Mouse (Mus musculus): Measurements from ENCODE around the gene Klf1. TPM values are rescaled to one million over a fixed set of nuclear protein-coding genes. Genes with fewer than 3 reads are reported as not detected.
A peak's percentile ranks its signal among the peaks of the same experiment; 100 is the strongest.

Gene Klf1
- polyA plus RNA-seq (2016; fragmentation: Nextera tagmentation; extraction: Ambion mirVana) = 2.4 and 3.5 TPM in 2 replicates

DNA sequence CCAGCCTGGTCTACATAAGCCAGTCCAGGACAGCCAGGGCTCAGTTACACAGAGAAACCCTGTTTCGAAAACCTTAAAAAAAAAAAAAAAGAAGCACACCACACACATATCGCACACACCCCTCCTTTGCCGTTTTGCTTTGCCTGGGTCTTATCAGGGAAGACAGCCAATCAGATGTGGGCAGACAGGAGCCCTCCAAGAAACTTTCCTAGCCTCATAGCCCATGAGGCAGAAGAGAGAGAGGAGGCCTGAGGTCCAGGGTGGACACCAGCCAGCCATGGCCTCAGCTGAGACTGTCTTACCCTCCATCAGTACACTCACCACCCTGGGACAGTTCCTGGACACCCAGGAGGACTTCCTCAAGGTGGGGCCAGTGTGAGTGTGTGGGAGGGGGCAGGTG is at the start of gene Klf1:
Klf1 (plus strand) TSS at position 177 of the 400 bp plus-strand sequence.
- no peaks in the 10 kb centered on the region for H3K9me3 ChIP-seq
- peaks cover 18% of the 10 kb centered on the region for H3K27me3 ChIP-seq
- H3K36me3 ChIP-seq (replicated peaks) = no peaks in the 10 kb centered on the region
- 75% methylated on average over 3 of the region's 3 CpGs for WGBS
- H3K4me1 ChIP-seq = peaks cover 14% of the 10 kb centered on the region; the same call in 1 of the 2 replicates
- H3K4me2 ChIP-seq = peak within 1 kb of the TSS; percentile 82
- peak within 1 kb of the TSS; percentile 15; the same call in 1 of the 2 replicates for H3K27ac ChIP-seq
- H3K9ac ChIP-seq = peak within 1 kb of the TSS; percentile 60
- no peak for ATAC-seq (ENCODE audit: low FRiP score)
- H3K4me3 ChIP-seq (replicated peaks) = peak within 1 kb of the TSS; percentile 53

GRCm38 (mm10) chr8:84856434-84856833 is 45.3 kb upstream of the Klf1 start:
- no peak overlapping the region for H3K27ac ChIP-seq
- H3K9me3 ChIP-seq = no peaks in the 10 kb centered on the region
- H3K4me2 ChIP-seq = peak overlapping the region; percentile 86; the same call in 1 of the 2 replicates
- H3K4me1 ChIP-seq = peaks cover 20% of the 10 kb centered on the region
- peak overlapping the region; percentile 67 for H3K4me3 ChIP-seq (replicated peaks)
- H3K36me3 ChIP-seq (replicated peaks) = peaks cover 24% of the 10 kb centered on the region
- H3K27me3 ChIP-seq = no peaks in the 10 kb centered on the region
- WGBS = 92% methylated on average over 3 of the region's 3 CpGs
- 0 out of 2 replicates have a peak overlapping the region, but pooled peaks have one; percentile 81 for H3K9ac ChIP-seq
- ATAC-seq (ENCODE audit: low FRiP score) = peak; percentile 1; the same call in 1 of the 2 replicates

DNA sequence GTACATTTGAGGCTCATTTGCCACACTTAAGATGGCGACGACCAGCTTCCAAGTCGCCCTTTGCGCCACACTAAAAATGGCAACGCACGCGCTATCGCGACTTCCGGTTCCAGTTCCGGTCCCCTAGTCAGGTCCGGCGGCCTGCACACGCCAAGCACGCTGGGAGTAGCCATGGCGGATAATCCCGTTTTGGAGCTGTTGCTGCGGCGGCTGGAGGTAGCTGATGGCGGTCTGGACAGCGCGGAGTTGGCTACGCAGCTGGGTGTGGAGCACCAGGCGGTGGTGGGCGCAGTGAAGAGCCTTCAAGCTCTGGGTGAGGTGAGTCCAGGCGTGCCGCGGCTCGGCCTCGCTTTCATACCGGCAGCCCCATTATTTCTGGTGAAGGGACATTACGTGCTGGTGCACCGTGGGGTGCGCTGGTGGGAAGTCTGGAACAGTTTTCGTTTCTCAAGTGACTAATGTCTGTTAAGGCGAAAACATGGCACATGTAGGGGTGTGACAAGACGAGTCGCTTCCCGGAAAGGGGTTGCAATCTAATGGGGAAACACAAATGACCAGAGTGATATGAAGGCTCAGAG is 44.8 kb upstream of the Klf1 start, which contains the start of gene Farsa:
Farsa (plus strand) TSS at position 126 of the 578 bp plus-strand sequence.
- peaks cover 20% of the 10 kb centered on the region for H3K4me1 ChIP-seq
- peak within 1 kb of the TSS; percentile 65 for H3K27ac ChIP-seq
- peaks cover 29% of the 10 kb centered on the region for H3K36me3 ChIP-seq (replicated peaks)
- peak within 1 kb of the TSS; percentile 67 for H3K4me3 ChIP-seq (replicated peaks)
- H3K4me2 ChIP-seq = peak within 1 kb of the TSS; percentile 86
- H3K27me3 ChIP-seq = no peaks in the 10 kb centered on the region
- ATAC-seq (ENCODE audit: low FRiP score) = peak; percentile 92
- WGBS = under 1% methylated on average over 39 of the region's 39 CpGs
- H3K9me3 ChIP-seq = no peaks in the 10 kb centered on the region
- H3K9ac ChIP-seq = peak within 1 kb of the TSS; percentile 81

GRCm38 (mm10) chr8:84871376-84872308 is 30.1 kb upstream of the Klf1 start, which contains the start of gene Syce2:
Syce2 (plus strand) TSS chr8:84872111.
- H3K9ac ChIP-seq = peak within 1 kb of the TSS; percentile 57
- H3K36me3 ChIP-seq (replicated peaks) = peaks cover 39% of the 10 kb centered on the region
- 0 out of 2 replicates have a peak within 1 kb of the TSS, but pooled peaks have one; percentile 25 for H3K27ac ChIP-seq
- H3K9me3 ChIP-seq = no peaks in the 10 kb centered on the region
- H3K4me2 ChIP-seq = peak within 1 kb of the TSS; percentile 82
- H3K27me3 ChIP-seq = peaks cover 17% of the 10 kb centered on the region
- H3K4me1 ChIP-seq = peaks cover 16% of the 10 kb centered on the region
- WGBS = 17% methylated on average over 43 of the region's 46 CpGs
- peak; percentile 64 for ATAC-seq (ENCODE audit: low FRiP score)
- peak within 1 kb of the TSS; percentile 44 for H3K4me3 ChIP-seq (replicated peaks)

DNA sequence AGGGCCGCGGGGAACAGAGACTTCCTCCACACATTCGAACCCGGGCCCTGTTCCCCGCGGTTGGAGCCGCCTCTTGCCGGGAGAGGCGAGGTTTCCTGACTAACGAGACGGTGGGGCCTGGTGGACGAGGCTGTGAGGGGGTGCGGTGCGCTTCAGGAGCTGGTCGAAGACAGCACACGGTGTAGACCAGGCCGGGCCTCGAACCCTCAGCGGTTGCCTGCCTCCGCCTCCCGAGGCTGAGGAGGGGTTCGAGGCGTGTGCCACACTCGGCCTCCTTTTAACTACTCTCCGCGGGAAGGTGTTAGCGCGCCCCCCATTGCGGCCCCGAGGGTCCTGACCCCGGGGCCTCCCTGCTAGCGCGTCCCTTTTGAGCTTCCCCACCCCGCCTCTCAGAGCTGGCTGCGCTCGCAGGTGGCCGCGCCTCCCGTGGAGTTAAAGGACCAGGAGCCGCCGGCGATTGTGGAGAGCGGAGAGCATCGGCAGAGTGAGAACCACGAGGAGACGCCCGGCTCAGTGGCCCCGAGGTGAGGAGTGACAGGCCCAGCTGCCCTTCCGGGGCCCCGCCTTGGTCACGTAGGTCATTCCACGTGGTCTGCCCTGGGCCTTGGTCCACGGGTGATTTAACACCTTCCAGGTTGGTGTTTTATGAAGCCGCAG is 29.3 kb upstream of the Klf1 start:
- H3K9ac ChIP-seq = peak overlapping the region; percentile 57
- H3K36me3 ChIP-seq (replicated peaks) = peaks cover 31% of the 10 kb centered on the region
- 3% methylated on average over 54 of the region's 54 CpGs for WGBS
- H3K27me3 ChIP-seq = peaks cover 17% of the 10 kb centered on the region
- H3K4me1 ChIP-seq = peaks cover 17% of the 10 kb centered on the region
- ATAC-seq (ENCODE audit: low FRiP score) = peak; percentile 72
- H3K9me3 ChIP-seq = no peaks in the 10 kb centered on the region
- peak overlapping the region; percentile 82 for H3K4me2 ChIP-seq
- H3K27ac ChIP-seq = no peak overlapping the region
- H3K4me3 ChIP-seq (replicated peaks) = peak overlapping the region; percentile 44

- Histone ChIP-seq H3K4me2 (peak overlapping the region; percentile 82), H3K36me3 (replicated peaks) (peaks cover 26% of the 10 kb centered on the region), H3K9me3 (no peaks in the 10 kb centered on the region), H3K4me3 (replicated peaks) (peak overlapping the region; percentile 44), H3K27ac (no peak overlapping the region), H3K9ac (0 out of 2 replicates have a peak overlapping the region, but pooled peaks have one; percentile 57), H3K4me1 (peaks cover 21% of the 10 kb centered on the region), H3K27me3 (peaks cover 17% of the 10 kb centered on the region)
- WGBS = 69% methylated on average over 4 of the region's 4 CpGs
- no peak for ATAC-seq (ENCODE audit: low FRiP score)
These were observed 28.7 kb upstream of the Klf1 start for GRCm38 (mm10) chr8:84873016-84873415.

GRCm38 (mm10) chr8:84874339-84874738 is 27.4 kb upstream of the Klf1 start:
- no peak overlapping the region for H3K27ac ChIP-seq
- no peak overlapping the region for H3K9ac ChIP-seq
- peaks cover 21% of the 10 kb centered on the region for H3K4me1 ChIP-seq
- H3K4me2 ChIP-seq = no peak overlapping the region
- peaks cover 17% of the 10 kb centered on the region for H3K27me3 ChIP-seq
- H3K4me3 ChIP-seq (replicated peaks) = no peak overlapping the region
- no peak for ATAC-seq (ENCODE audit: low FRiP score)
- H3K9me3 ChIP-seq = no peaks in the 10 kb centered on the region
- 86% methylated on average over 3 of the region's 3 CpGs for WGBS
- peaks cover 12% of the 10 kb centered on the region for H3K36me3 ChIP-seq (replicated peaks)

- Histone ChIP-seq H3K27me3 (peaks cover 7% of the 10 kb centered on the region), H3K9me3 (no peaks in the 10 kb centered on the region), H3K36me3 (replicated peaks) (no peaks in the 10 kb centered on the region; the same call in 1 of the 2 replicates), H3K9ac (no peak overlapping the region), H3K27ac (0 out of 2 replicates have a peak overlapping the region, but pooled peaks have one; percentile 31), H3K4me3 (replicated peaks) (no peak overlapping the region), H3K4me2 (no peak overlapping the region), H3K4me1 (peaks cover 11% of the 10 kb centered on the region)
- 71% methylated on average over 3 of the region's 3 CpGs for WGBS
- no peak for ATAC-seq (ENCODE audit: low FRiP score)
These were observed 24.3 kb upstream of the Klf1 start for GRCm38 (mm10) chr8:84877297-84878035.

- Histone ChIP-seq H3K4me3 (replicated peaks) (no peak overlapping the region), H3K9ac (no peak overlapping the region), H3K9me3 (no peaks in the 10 kb centered on the region), H3K4me1 (peaks cover 5% of the 10 kb centered on the region; the same call in 1 of the 2 replicates), H3K4me2 (no peak overlapping the region), H3K27me3 (no peaks in the 10 kb centered on the region), H3K27ac (no peak overlapping the region), H3K36me3 (replicated peaks) (peaks cover 6% of the 10 kb centered on the region)
- no peak for ATAC-seq (ENCODE audit: low FRiP score)
- 85% methylated on average over 1 of the region's 1 CpGs for WGBS
These were observed 22.8 kb upstream of the Klf1 start for GRCm38 (mm10) chr8:84878915-84879314.

DNA sequence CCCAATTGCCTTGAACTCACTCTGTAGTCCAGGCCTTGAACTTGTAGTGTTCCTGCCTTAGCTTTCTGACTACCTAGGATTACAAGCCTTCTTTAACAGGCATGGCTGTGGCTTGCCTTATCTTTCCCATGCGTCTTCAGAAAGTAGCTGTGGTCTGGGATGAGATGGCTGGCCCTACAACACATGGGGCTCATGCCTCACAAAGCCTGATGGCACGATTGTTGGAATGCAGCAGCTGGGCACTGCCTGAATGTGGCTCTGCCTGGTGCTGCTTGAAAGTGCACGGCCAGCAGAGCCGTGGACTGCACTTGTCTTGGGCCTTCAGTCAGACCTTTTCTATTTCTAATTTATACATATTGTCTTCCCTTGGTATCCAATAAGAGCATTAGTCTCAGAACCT is 17.0 kb upstream of the Klf1 start:
- no peak for ATAC-seq (ENCODE audit: low FRiP score)
- H3K36me3 ChIP-seq (replicated peaks) = peaks cover 41% of the 10 kb centered on the region

GRCm38 (mm10) chr8:84888280-84888679 is 13.4 kb upstream of the Klf1 start:
- WGBS = 92% methylated on average over 3 of the region's 3 CpGs
- H3K36me3 ChIP-seq (replicated peaks) = peaks cover 46% of the 10 kb centered on the region
- peaks cover 12% of the 10 kb centered on the region for H3K4me1 ChIP-seq
- no peak overlapping the region for H3K4me2 ChIP-seq
- no peak overlapping the region for H3K4me3 ChIP-seq (replicated peaks)
- no peaks in the 10 kb centered on the region for H3K27me3 ChIP-seq
- no peaks in the 10 kb centered on the region for H3K9me3 ChIP-seq
- no peak overlapping the region for H3K9ac ChIP-seq
- ATAC-seq (ENCODE audit: low FRiP score) = no peak
- H3K27ac ChIP-seq = no peak overlapping the region

More for the DNA sequence above, 17.0 kb upstream of the Klf1 start:
- Histone ChIP-seq H3K9ac (no peak overlapping the region), H3K4me2 (no peak overlapping the region), H3K4me1 (no peaks in the 10 kb centered on the region), H3K27me3 (no peaks in the 10 kb centered on the region), H3K4me3 (replicated peaks) (no peak overlapping the region), H3K27ac (no peak overlapping the region), H3K9me3 (no peaks in the 10 kb centered on the region)
- WGBS = 87% methylated on average over 4 of the region's 4 CpGs
